Mouse (Mus musculus): Measurements from ENCODE around the gene Spty2d1.
"Not testable (repeated sequence)": the region's sequence is repeated elsewhere in the genome, so short reads cannot be mapped to it uniquely, and the experiment has no call there.

Spty2d1 gene

DNA sequence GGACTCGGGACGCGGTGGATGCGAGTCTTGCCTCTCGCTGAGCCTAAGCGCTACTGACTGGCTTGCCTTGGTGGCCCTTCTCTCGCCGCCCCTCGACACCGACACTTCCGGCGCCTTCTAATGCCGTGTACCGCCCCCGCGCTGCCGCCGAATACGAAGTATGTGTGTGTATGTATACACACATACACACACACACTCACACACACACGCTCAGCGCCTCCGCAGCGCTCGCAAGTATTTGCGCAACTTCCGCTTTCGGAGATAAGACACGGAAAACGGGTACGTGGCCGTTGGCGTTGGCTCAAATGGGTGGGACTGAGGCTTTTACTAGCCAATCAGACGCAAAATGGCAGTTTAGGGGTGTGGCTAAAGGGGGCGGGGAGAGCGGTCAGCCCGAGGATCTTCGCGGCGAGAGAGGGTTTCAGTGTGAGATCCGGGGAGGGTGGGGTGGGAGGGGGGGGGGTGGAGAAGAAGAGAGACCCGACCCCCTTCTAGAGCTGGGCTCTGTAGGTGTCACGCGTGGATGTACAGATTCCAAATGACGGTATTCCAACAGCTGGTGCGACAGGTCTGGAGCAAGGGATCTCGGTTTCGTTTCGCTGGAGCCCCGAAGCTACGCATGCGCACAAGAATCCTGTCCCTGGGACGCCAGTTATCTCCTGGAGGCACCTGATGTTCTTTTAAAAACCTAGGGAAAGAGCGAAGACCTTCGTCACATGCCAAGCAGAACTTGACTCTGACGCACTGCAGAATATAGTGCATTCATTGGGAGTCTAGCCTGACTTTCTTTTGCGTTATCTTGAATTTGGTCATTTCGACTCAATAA lies at the start of gene Spty2d1:
TSS of gene Spty2d1 (minus strand) at position 244 of the 826 bp plus-strand sequence.
- peak; percentile 97 for DNase-seq (ENCODE audit: low read depth, low spot score)

DNA sequence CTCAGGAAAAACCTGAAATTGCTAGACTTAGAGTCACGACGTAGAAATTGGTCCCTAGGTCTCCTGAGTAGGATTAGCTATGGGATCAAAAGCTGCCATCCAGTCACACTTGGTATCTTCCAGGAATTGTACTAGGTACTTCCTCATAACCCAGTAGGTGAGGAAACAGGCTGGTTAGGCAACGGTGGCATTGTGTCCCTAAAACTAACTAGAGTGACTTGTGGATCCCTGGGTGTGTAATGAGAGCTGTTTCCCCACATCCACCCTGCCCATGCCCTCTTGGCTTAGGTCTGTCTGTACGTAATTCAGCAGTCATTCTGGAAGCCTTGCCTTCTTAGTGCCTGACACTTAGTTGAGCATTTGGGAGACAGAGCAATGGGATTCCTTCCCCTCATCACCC lies 48.1 kb upstream of the Spty2d1 start:
- DNase-seq (ENCODE audit: low read depth, low spot score) = no peak

DNA sequence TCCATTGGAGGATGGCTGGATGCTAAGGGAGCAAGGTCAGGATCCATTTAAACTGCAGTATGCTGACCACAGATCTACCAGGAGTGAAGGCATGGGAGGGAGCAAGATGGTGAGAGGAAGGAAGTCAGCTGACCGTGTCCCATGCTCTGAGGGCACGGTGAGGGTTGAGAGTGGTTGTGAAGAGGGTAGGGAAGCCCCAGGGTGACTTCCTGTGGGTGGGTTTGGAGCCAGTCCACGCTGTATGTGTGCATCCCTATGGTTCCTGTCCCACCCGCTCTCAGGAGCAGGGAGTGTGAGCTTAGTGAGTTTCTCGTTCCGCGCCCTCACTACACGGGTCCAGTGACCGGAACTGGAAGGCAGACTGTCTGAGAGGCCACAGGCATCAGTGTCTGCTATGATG lies 47.5 kb upstream of the Spty2d1 start:
- no peak for DNase-seq (ENCODE audit: low read depth, low spot score)

- no peak for DNase-seq (ENCODE audit: low read depth, low spot score)
These were observed 46.5 kb upstream of the Spty2d1 start for GRCm38 (mm10) chr7:47054666-47055065.

GRCm38 (mm10) chr7:47053287-47053686 lies 45.1 kb upstream of the Spty2d1 start:
- DNase-seq (ENCODE audit: low read depth, low spot score) = no peak

- no peak for DNase-seq (ENCODE audit: low read depth, low spot score)
These were observed 44.1 kb upstream of the Spty2d1 start for GRCm38 (mm10) chr7:47052276-47052675.

DNA sequence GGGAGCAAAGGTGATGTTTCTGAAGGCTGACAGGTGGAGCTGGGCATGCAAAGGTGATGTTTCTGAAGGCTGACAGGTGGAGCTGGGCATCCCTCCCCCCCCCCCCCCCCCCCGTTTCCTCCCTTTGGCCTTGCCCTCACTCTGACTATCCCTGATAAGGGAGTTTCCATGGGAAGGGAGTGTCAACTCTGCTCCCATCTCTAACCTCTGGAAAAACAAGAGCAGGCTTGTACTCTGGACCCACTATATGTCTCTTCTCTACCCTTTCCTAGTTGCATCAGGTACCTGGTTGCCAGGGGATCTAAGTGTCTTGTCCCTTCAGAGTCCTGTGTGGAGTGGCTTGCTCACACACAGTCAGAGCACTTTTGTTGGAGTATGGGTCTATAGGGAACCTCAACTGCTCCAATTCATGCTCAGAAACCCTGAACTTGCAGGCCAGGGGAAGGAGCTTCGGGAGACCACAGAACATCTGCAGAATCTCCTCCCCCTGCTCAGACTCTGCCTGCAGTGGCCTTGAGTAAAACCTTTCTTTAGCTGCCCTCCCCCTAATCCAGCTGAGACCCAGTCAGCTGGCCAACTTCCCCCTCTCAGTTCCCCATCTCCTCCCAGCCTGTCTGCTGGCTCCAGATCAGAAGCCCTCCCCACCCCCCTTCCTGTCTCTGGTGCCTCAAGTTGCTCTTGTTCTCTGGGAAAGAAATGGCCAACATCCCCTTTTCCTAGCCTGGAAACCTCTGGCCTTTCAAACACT lies 43.4 kb upstream of the Spty2d1 start:
- DNase-seq (ENCODE audit: low read depth, low spot score) = peak; percentile 2

- peak; percentile 21 for DNase-seq (ENCODE audit: low read depth, low spot score)
These were observed 42.6 kb upstream of the Spty2d1 start for GRCm38 (mm10) chr7:47050766-47051165.

DNA sequence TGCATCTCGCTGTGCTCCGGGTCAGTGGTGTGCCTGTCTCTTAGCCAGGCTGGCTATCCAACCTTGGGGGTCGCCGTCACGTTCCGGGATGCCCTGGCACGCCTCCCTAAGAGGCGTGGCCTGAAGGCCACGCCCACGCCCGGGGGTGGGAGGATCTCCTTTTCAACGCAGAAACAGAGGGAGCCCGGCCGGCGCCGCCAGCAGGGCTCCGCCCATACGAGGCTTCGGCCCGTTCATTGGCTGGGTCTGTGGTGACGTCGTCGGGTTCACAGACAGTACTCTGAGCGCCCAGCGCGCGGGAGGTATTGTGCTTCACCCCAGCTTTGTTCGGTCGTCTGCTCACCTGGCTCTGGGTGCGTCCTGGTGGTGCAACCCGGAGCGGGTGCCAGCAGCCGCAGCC lies 42.2 kb upstream of the Spty2d1 start, which contains the start of gene Tmem86a:
TSS of gene Tmem86a (plus strand) at position 236 of the 400 bp plus-strand sequence.
- peak; percentile 97 for DNase-seq (ENCODE audit: low read depth, low spot score)

DNA sequence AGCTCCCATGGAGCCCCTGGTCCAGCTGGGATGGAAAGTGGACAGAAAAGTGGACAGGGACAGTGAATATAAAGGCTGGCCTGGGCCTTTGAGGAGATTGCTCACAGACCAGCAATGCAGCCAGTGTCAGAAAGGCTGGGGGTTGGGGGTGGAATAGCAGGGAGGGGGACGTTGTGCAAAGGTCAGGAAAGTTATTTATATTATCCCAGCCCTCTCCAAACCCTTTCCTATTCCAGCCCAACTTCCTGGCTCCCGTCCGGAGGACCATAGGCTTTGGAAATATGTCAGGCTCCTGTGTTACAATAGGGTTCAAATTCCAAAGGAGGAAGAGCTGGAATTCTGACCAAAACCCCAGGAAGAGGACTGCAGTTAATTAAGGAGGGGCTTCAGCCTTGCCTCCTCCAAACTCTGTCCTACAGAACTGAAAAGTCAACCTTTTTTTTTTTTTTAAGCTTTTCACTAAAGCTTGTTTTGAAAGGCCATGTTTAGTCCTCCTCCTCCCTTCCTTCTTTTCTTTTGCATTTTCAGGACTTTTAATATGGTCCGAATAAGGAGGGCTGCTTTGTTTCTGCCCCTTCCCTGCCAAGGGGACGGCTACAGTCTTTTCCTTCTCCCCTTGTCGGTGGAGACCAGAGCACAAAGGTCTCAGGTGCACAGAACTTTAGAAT lies 34.7 kb upstream of the Spty2d1 start:
- no peak for DNase-seq (ENCODE audit: low read depth, low spot score)

- DNase-seq (ENCODE audit: low read depth, low spot score) = no peak
These were observed 33.9 kb upstream of the Spty2d1 start for GRCm38 (mm10) chr7:47042121-47042520.

DNA sequence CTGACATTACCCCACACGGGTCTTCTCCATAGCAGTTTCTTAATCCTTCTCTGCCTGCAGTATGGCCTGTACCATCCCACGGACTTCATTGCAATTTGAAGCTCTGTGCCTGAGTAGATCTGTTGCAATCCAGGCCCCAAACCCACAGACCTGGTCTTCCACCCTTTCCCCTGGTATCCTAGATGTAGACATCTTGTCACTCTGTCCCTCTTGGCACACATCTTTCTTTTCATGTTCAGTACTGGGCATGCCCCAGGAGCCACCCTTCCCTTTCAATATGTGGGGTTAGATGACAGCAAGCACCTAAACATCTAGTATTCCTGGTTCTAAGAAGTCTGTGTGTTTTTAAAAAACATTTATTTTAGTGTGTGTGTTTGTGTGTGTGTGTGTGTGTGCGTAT lies 33.5 kb upstream of the Spty2d1 start:
- DNase-seq (ENCODE audit: low read depth, low spot score) = no peak

- no peak for DNase-seq (ENCODE audit: low read depth, low spot score)
These were observed 27.2 kb upstream of the Spty2d1 start for GRCm38 (mm10) chr7:47035426-47035825.

DNA sequence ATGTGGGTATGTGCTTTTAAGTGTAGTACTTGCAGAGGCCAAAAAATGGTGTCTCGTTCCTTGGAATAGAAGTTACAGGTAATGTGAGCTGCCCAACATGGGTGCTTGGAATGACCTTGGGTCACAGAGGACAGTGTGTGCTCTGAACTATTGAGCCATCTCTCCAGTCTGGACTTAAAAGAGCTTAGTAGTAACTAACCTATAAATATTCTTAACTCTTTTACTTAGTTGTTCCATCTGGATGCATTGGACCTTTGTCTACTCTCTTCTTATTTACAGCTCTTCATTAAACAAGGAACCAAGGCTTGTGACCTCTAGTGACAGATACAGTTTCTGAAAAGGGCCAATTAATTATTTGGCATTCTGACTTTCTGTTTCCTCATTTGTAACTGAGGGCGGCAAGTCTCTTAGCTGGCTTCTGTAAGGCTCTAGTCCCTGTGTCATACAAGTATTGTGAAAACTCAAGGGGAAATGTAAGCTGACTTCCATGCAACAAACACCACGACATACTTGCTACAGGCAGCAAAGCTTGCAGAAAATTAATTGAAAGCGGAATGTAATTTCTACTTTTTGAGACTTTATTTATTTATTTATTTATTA lies 26.7 kb upstream of the Spty2d1 start:
- DNase-seq (ENCODE audit: low read depth, low spot score) = no peak

- no peak for DNase-seq (ENCODE audit: low read depth, low spot score)
These were observed 23.2 kb upstream of the Spty2d1 start for GRCm38 (mm10) chr7:47031371-47031770.

DNA sequence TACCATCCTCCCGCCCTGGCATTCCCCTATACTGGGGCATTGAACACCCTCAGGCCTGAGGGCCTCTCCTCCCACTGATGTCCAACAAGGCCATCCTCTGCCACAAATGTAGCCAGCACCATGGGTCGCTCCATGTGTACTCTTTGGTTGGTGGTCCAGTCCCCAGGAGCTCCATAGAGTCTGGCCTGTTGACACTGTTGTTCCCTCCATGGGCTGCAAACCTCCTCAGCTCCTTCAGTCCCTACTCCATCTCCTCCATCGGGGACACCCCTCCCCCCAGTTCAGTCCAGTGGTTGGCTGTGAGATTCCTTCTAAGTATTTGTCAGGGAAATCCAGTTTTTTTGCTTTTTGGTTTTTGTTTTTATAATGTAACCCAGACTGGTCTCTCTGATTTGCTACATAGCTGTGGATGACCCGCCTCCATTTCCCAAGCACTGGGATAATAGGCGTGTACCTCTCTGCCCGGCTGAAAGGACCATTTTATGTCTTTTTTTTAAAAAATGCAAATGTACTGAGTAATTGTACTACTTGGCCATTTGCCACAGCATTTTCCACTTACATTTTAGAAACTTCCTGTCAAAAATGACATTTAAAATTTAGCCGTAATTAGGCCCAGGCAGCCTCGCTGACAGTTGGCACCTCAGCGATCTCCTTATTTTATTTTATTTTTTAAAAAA lies 22.4 kb upstream of the Spty2d1 start:
- DNase-seq (ENCODE audit: low read depth, low spot score) = no peak

- DNase-seq (ENCODE audit: low read depth, low spot score) = no peak
These were observed 19.3 kb upstream of the Spty2d1 start for GRCm38 (mm10) chr7:47027520-47027919.

DNA sequence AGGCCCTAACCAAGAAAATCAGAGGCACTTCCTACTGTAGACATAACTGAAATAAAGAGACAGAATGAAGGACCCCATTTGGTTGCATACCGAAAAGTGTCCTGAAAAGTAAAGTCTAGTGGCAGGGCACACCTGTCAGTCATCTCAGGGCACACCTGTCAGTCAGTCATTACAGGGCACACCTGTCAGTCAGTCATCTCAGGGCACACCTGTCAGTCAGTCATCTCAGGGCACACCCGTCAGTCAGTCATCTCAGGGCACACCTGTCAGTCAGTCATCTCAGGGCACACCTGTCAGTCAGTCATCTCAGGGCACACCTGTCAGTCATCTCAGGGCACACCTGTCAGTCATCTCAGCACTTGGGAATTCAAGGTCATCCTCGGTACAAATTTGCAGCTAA lies 18.7 kb upstream of the Spty2d1 start:
- DNase-seq (ENCODE audit: low read depth, low spot score) = not testable (repeated sequence)

- DNase-seq (ENCODE audit: low read depth, low spot score) = no peak
These were observed 17.2 kb upstream of the Spty2d1 start for GRCm38 (mm10) chr7:47025429-47025828.

GRCm38 (mm10) chr7:47024454-47024853 lies 16.2 kb upstream of the Spty2d1 start:
- no peak for DNase-seq (ENCODE audit: low read depth, low spot score)

GRCm38 (mm10) chr7:47023530-47023929 lies 15.3 kb upstream of the Spty2d1 start:
- peak; percentile 73 for DNase-seq (ENCODE audit: low read depth, low spot score)

Data from forelimb bud, embryonic 11.5 days (tissue).